Mouse (Mus musculus) yolk sac, embryonic 10.5 days (tissue): ENCODE data around the gene Auts2.

Experiments used
- DNase-seq: peaks from one replicate; pipeline ENCODE4 v3.0.0-alpha.2; 2017; ENCODE audit warnings: low spot score

Auts2 gene

GRCm38 (mm10) chr5:132448401-132449066 is 94.6 kb downstream of the Auts2 start:
- no peak for DNase-seq

- DNase-seq = no peak
Measured at GRCm38 (mm10) chr5:132445213-132445954, 97.8 kb downstream of the Auts2 start.

- DNase-seq = no peak
Measured at GRCm38 (mm10) chr5:132442948-132443347, 100.2 kb downstream of the Auts2 start.

GRCm38 (mm10) chr5:132438414-132438813 is 104.7 kb downstream of the Auts2 start:
- no peak for DNase-seq

- DNase-seq = no peak
Measured at GRCm38 (mm10) chr5:132437994-132438393, 105.2 kb downstream of the Auts2 start.

- DNase-seq = no peak
Measured at GRCm38 (mm10) chr5:132437478-132437877, 105.7 kb downstream of the Auts2 start.

GRCm38 (mm10) chr5:132436901-132437300 is 106.2 kb downstream of the Auts2 start:
- peak; percentile 4 for DNase-seq

- DNase-seq = no peak
Measured at GRCm38 (mm10) chr5:132436473-132436872, 106.7 kb downstream of the Auts2 start.

GRCm38 (mm10) chr5:132435401-132435800 is 107.7 kb downstream of the Auts2 start:
- DNase-seq = no peak

GRCm38 (mm10) chr5:132433377-132434115 is 109.6 kb downstream of the Auts2 start:
- no peak for DNase-seq

- no peak for DNase-seq
Measured at GRCm38 (mm10) chr5:132429363-132429762, 113.8 kb downstream of the Auts2 start.

GRCm38 (mm10) chr5:132426342-132426741 is 116.8 kb downstream of the Auts2 start:
- no peak for DNase-seq

GRCm38 (mm10) chr5:132425792-132426309 is 117.3 kb downstream of the Auts2 start:
- DNase-seq = no peak

GRCm38 (mm10) chr5:132410338-132410852 is 132.7 kb downstream of the Auts2 start:
- no peak for DNase-seq

- no peak for DNase-seq
Measured at GRCm38 (mm10) chr5:132408892-132409575, 134.1 kb downstream of the Auts2 start.

GRCm38 (mm10) chr5:132400556-132400955 is 142.6 kb downstream of the Auts2 start:
- no peak for DNase-seq

GRCm38 (mm10) chr5:132399486-132399885 is 143.7 kb downstream of the Auts2 start:
- no peak for DNase-seq

- DNase-seq = no peak
Measured at GRCm38 (mm10) chr5:132395922-132396321, 147.2 kb downstream of the Auts2 start.

GRCm38 (mm10) chr5:132394800-132395575 is 148.2 kb downstream of the Auts2 start:
- DNase-seq = peak; percentile 38

- no peak for DNase-seq
Measured at GRCm38 (mm10) chr5:132391831-132392763, 151.0 kb downstream of the Auts2 start.
